Mouse (Mus musculus) ES-Bruce4 (cell line): Measurements from ENCODE around the gene Frrs1.

ENCODE experiments used
- CTCF ChIP-seq: IDR thresholded peaks from one replicate; pipeline ENCODE4 v1.8.1; 2011; ENCODE audit warnings: low read depth, low read length
- EP300 ChIP-seq: IDR thresholded peaks from 2 replicates; pipeline ENCODE4 v1.6.1; 2011; ENCODE audit warnings: low read depth, low read length; ENCODE audit not compliant: insufficient read depth
- POLR2A ChIP-seq: IDR thresholded peaks from one replicate; pipeline ENCODE4 v1.8.1; 2011; ENCODE audit warnings: low read length; ENCODE audit not compliant: insufficient read depth

- TF ChIP-seq CTCF (no peak), POLR2A (no peak), EP300 (no peak)
These were observed 42.5 kb upstream of the Frrs1 start for GRCm38 (mm10) chr3:116816674-116817215.
